Mouse (Mus musculus): Measurements from ENCODE around the gene Prr3.

GRCm38 (mm10) chr17:35958533-35959223, 21.4 kb downstream of the Prr3 start:
- TF ChIP-seq CTCF (IDR thresholded peaks at IDR 0.05; ENCODE audit: low read depth, low read length) (no peak), EP300 (IDR thresholded peaks at IDR 0.05; ENCODE audit: insufficient read depth, low read depth, low read length) (no peak), POLR2A (IDR thresholded peaks at IDR 0.05; ENCODE audit: insufficient read depth, low read length) (no peak)

Measured in ES-Bruce4 (cell line).